Mouse (Mus musculus) limb, embryonic 14.5 days (tissue): Measurements from ENCODE around the gene Atxn2l. TPM values are rescaled to one million over a fixed set of nuclear protein-coding genes. Genes with fewer than 3 reads are reported as not detected.
A peak's percentile ranks its signal among the peaks of the same experiment; 100 is the strongest.

Experiments
- ATAC-seq: fragments of 200-750 bp; cut with Nextera tagmentation; 2 replicates; pipeline ENCODE4 v1.8.0; 2017; ENCODE audit warnings: low read depth, moderate number of reproducible peaks, moderate TSS enrichment; ENCODE audit not compliant: low FRiP score
- DNase-seq: peaks from one replicate; pipeline ENCODE4 v3.0.0-alpha.2; 2015; ENCODE audit warnings: low spot score
- H3K27ac ChIP-seq: fragments of 300-500 bp; sonication (generic); replicated peaks from 2 replicates; pipeline ENCODE4 v1.5.1; 2014; ENCODE audit warnings: low read depth, mild to moderate bottlenecking, low read length, moderate library complexity, mixed read lengths
- H3K27me3 ChIP-seq: fragments of 300-500 bp; sonication (generic); 2 replicates; pipeline ENCODE4 v1.6.1; 2014; ENCODE audit warnings: low read length, mixed read lengths; ENCODE audit not compliant: control insufficient read depth, insufficient read depth
- H3K36me3 ChIP-seq: fragments of 300-500 bp; sonication (generic); 2 replicates; pipeline ENCODE4 v1.6.1; 2014; ENCODE audit warnings: mild to moderate bottlenecking, low read length, moderate library complexity, mixed read lengths; ENCODE audit not compliant: control insufficient read depth, insufficient read depth
- H3K4me1 ChIP-seq: fragments of 300-500 bp; sonication (generic); 2 replicates; pipeline ENCODE4 v1.6.1; 2014; ENCODE audit warnings: antibody characterized with exemption, low read length, mixed read lengths; ENCODE audit not compliant: control insufficient read depth, insufficient read depth
- H3K4me2 ChIP-seq: fragments of 300-500 bp; sonication (generic); replicated peaks from 2 replicates; pipeline ENCODE4 v1.6.1; 2014; ENCODE audit warnings: low read depth, mild to moderate bottlenecking, low read length, moderate library complexity; ENCODE audit not compliant: severe bottlenecking
- H3K4me3 ChIP-seq: fragments of 300-500 bp; sonication (generic); replicated peaks from 2 replicates; pipeline ENCODE4 v1.5.1; 2014; ENCODE audit warnings: low read length
- H3K9ac ChIP-seq: fragments of 300-500 bp; sonication (generic); 2 replicates; pipeline ENCODE4 v1.6.1; 2014; ENCODE audit warnings: mild to moderate bottlenecking, low read depth, low read length, moderate library complexity; ENCODE audit not compliant: severe bottlenecking
- H3K9me3 ChIP-seq: fragments of 300-500 bp; sonication (generic); 2 replicates; pipeline ENCODE4 v1.6.1; 2016; ENCODE audit warnings: low read length; ENCODE audit not compliant: control insufficient read depth
- POLR2A ChIP-seq: fragments of 200-500 bp; IDR thresholded peaks from 2 replicates; pipeline ENCODE4 v1.8.0; 2012; ENCODE audit warnings: inconsistent platforms, mild to moderate bottlenecking, moderate library complexity, borderline replicate concordance; ENCODE audit not compliant: insufficient read depth, insufficient read length; ENCODE audit errors: extremely low read depth
- WGBS: fragments of 180-500 bp; shearing (Covaris S2); extraction: QIAGEN DNeasy Blood & Tissue Kit; methylation state at CpG from one replicate; pipeline ENCODE4 v1.1.7; 2014; 5-methylcytosine and 5-hydroxymethylcytosine counted together
- polyA plus RNA-seq, 2 experiments: library from polyadenylated mRNA; depleted of rRNA in 1 of 2; stranded (reverse) in 1 of 2; unstranded in 1 of 2; fragments of >200 nt; fragmentation: Nextera tagmentation in 1 of 2; extraction: Ambion mirVana in 1 of 2; gene quantifications; 2 replicates each; pipeline versions ENCODE4 v1.2.1 to v1.2.3; 2012 to 2014

Gene Atxn2l
- polyA plus RNA-seq, 2 experiments = 51.4 to 170 TPM

- H3K27me3 ChIP-seq = peaks cover 14% of the 10 kb centered on the region
- no peaks in the 10 kb centered on the region for H3K36me3 ChIP-seq
- H3K4me3 ChIP-seq = peak overlapping the region; percentile 44
- no peak for DNase-seq
- TF ChIP-seq POLR2A = no peak
- peak overlapping the region; percentile 78 for H3K4me2 ChIP-seq
- H3K9ac ChIP-seq = peak overlapping the region; percentile 64
- ATAC-seq = no peak
- H3K9me3 ChIP-seq = no peaks in the 10 kb centered on the region
- no peaks in the 10 kb centered on the region for H3K4me1 ChIP-seq
- H3K27ac ChIP-seq = no peak overlapping the region
- WGBS = 1% methylated on average over 28 of the region's 28 CpGs
Measured at GRCm38 (mm10) chr7:126535766-126536165, 32.5 kb upstream of the Atxn2l start.

GRCm38 (mm10) chr7:126533434-126533833, 30.2 kb upstream of the Atxn2l start:
- no peaks in the 10 kb centered on the region for H3K9me3 ChIP-seq
- H3K36me3 ChIP-seq = no peaks in the 10 kb centered on the region
- no peak for DNase-seq
- H3K4me3 ChIP-seq = no peak overlapping the region
- TF ChIP-seq POLR2A = no peak
- H3K27ac ChIP-seq = no peak overlapping the region
- WGBS = 60% methylated on average over 1 of the region's 1 CpGs
- no peak overlapping the region for H3K4me2 ChIP-seq
- peaks cover 14% of the 10 kb centered on the region for H3K27me3 ChIP-seq
- no peak for ATAC-seq
- H3K4me1 ChIP-seq = no peaks in the 10 kb centered on the region
- no peak overlapping the region for H3K9ac ChIP-seq

GRCm38 (mm10) chr7:126528166-126528577, 24.9 kb upstream of the Atxn2l start:
- H3K36me3 ChIP-seq = no peaks in the 10 kb centered on the region
- WGBS = 4% methylated on average over 1 of the region's 1 CpGs
- TF ChIP-seq POLR2A = no peak
- no peak overlapping the region for H3K4me3 ChIP-seq
- DNase-seq = peak; percentile 85
- no peak overlapping the region for H3K4me2 ChIP-seq
- no peak overlapping the region for H3K27ac ChIP-seq
- H3K4me1 ChIP-seq = no peaks in the 10 kb centered on the region
- no peaks in the 10 kb centered on the region for H3K9me3 ChIP-seq
- H3K9ac ChIP-seq = peak overlapping the region; percentile 32; the same call in 1 of the 2 replicates
- H3K27me3 ChIP-seq = no peaks in the 10 kb centered on the region
- peak; percentile 71 for ATAC-seq

- no peak overlapping the region for H3K9ac ChIP-seq
- no peaks in the 10 kb centered on the region for H3K27me3 ChIP-seq
- no peak for TF ChIP-seq POLR2A
Measured at GRCm38 (mm10) chr7:126523316-126523715, 20.1 kb upstream of the Atxn2l start.

DNA sequence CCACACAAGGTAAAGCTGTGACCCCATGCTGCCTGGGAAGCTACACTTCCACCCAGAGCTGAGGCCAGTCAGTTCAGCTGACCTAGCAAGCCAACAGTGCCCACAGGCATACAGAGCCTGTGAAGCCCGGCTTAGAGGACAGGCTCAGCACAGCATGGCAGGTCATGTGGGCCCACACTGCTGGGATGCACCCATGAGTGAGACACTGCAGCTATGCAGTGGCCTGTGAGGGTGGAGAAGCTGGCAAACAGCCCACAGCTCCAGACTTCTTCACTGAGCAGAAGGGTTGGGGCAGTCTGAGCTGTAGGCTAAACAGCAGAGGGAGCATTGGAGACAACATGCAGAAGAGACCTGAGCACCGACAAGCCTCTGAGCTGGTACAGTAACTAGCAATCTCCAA, 16.3 kb upstream of the Atxn2l start:
- Histone ChIP-seq H3K4me2 (no peak overlapping the region), H3K9ac (no peak overlapping the region), H3K36me3 (no peaks in the 10 kb centered on the region), H3K27ac (no peak overlapping the region), H3K4me3 (no peak overlapping the region), H3K27me3 (no peaks in the 10 kb centered on the region), H3K4me1 (no peaks in the 10 kb centered on the region), H3K9me3 (no peaks in the 10 kb centered on the region)
- no peak for TF ChIP-seq POLR2A
- ATAC-seq = no peak
- no peak for DNase-seq
- 48% methylated on average over 2 of the region's 2 CpGs for WGBS

More at GRCm38 (mm10) chr7:126523316-126523715, 20.1 kb upstream of the Atxn2l start:
- 76% methylated on average over 3 of the region's 3 CpGs for WGBS
- Histone ChIP-seq H3K4me2 (no peak overlapping the region), H3K4me3 (no peak overlapping the region), H3K9me3 (no peaks in the 10 kb centered on the region), H3K36me3 (no peaks in the 10 kb centered on the region), H3K4me1 (no peaks in the 10 kb centered on the region), H3K27ac (no peak overlapping the region)
- DNase-seq = no peak
- no peak for ATAC-seq
